Mouse (Mus musculus): ENCODE data around the gene Shroom3.

Shroom3 gene

DNA sequence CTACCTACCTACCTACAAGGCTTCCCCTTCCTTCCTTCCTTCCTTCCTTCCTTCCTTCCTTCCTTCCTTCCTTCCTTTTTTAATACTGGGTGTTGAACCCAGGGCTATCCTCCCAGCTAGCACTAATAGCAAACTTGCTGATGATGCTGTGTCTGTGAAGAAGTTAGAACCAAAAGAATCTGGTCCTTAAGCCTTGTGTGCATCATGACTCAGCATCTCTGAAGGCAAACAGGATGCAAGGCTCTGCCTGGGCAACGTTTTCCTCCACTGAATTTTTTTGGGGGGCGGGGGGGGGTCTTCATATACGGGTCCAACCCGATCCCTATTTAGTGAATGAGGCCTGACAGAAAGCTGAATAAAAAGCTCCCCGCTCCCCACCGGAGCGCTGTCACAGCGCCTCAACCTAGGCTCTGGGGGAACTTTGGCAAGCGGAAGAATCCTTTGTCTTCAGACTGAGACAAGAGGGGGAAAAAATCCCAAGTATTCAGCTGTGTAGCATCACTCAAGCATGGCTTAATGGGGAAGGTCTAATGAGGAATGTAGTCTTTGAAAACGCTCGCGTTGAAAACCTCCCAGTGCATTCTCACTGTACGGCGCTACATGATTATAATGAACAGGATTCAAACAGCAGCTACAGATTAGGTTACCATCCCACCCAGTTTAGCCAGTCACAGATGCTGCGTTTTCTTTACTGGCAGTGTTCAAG lies 15.0 kb downstream of the Shroom3 start:
- DNase-seq (ENCODE audit: low read depth) = no peak

DNA sequence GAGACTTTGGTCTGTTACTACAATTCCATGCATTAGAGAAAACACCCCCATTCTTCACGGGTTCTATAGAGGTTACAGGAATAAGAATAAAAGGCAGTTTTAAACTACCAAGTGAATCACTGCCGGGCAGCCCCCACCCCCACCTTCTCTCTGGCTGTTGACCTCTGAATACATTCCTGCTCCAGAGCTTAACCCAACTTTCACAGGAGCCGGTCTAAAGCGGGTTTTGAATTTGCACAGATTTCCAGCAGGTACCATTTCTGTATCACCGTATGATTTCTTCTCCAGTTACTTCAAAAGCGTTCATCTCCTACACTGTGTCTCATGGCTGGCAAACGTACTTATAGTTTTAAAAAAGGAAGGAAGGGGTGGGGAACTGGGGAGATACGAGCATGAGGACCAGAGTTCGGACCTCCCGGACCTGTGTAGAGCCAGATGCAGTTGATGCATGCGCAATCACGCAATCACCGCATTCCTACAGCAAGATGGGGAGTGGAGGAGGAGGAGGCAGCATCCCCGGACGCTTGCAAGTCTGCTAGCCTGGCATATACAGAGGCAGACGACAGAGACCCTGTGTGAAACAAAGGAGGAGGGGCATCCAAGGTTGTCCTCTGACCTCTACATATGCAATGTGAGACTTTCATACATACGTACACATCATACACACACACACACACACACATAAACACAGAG lies 15.7 kb downstream of the Shroom3 start:
- DNase-seq (ENCODE audit: low read depth) = no peak

DNA sequence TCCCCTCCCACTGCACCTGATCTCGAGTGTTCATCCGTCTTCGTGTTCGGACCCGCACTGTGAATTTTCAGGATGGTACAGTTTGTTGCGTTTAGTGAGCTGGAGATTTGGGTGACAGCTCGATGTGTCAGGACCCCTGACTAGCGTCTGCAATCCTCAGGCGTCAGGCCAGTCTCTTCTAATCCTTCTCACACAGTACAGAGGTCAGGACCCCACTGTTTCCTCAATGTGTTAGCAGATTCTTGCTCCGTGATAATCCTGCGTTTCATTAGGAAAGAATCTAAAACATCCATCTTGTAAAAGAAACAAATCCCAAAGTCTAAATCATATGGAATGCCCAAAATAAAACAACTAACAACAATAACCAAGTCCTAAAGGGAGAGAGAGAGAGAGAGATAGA lies 18.5 kb downstream of the Shroom3 start:
- no peak for DNase-seq (ENCODE audit: low read depth)

DNA sequence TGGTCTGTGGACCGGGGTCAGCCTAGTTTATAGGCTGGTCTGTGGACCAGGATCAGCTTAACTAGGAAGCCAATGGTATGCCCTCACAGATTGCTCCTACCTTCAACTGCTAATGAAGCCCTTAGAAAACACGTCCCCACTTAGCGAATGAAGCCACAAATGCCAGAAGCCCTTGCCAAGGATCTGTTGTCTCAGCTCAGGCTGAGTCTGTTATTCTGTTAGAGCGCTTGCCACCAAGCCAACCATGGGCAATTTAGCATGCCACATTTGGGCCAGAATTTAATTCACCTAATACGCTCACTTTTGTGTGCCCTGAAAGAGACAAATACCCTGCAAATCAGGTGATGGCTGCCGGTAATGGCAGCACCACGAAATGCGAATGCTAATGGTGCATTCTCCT lies 20.4 kb downstream of the Shroom3 start:
- no peak for DNase-seq (ENCODE audit: low read depth)

DNA sequence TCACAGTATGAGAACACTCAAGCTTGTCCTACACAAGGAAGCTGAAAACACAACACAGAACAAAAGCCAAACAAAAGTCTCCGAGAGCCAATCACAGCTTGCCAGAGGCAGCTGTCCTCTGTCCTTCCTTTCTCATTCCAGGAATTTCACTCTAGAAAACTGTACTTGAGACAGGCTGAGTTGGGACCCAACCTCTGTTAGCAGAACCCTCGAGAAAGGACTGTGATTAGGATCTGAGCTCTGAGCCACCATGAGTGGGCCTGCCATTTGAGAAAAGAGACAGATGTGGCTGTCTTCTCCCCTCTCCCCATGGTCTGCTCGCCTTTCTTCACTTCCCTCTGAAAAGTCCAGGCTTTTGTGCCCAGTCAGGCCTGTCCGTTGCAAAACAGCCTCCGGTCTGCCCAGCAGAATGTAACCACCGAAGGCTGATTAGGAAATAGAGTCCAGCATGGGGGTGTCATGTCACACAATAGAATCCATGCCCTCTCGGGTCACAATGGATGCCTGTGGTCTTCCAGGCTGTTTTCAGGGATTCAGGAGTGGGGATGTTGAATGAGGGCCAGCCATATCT lies 24.8 kb downstream of the Shroom3 start:
- no peak for DNase-seq (ENCODE audit: low read depth)

DNA sequence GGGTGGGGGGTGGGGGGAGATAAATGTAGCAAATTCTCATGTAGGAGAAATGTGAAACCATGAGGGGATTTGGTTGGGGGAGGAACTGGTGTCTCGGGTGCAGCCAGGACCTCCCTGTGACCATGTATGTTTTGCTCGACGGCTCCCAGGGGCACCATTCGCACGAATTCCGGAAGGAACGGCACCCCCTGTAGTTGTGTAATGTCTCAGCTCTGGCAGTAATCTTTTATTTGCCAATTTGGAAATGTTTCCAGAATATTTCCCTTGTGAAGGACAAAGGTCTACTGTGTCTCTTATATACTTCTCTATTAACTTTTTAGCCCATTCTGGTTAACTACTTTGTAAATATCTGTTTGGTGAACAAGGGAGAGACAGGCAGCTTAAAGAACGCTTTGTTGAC lies 27.5 kb downstream of the Shroom3 start:
- no peak for DNase-seq (ENCODE audit: low read depth)

DNA sequence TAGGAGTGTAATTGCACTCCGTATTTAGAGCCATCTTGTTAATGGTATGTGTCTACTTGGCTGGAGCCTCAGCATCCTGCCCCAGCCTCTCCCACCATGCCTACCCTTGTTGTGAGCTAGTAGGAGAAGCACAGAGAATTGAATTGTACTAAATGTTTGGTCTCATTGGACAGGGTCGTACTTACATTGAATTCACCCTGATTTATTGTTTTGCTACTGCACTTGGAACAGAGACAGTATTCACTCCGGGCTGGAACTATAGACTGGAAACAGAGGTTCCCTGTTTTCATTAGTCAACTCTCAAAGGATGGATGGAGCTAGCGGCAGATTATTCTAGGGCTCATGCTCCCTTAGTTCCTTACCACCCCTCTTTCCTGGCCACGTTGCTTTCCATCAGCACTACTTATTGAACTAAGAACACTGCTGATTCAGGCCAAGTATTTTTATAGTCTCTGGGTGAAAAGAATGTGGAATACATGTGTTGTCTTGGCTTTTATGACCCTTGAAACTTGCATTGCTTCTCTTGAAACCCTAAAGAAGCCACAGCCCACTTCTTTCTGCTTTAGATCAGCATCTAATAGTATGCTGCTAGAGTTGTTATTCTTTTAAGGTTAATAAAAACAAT lies 28.5 kb downstream of the Shroom3 start:
- DNase-seq (ENCODE audit: low read depth) = no peak

DNA sequence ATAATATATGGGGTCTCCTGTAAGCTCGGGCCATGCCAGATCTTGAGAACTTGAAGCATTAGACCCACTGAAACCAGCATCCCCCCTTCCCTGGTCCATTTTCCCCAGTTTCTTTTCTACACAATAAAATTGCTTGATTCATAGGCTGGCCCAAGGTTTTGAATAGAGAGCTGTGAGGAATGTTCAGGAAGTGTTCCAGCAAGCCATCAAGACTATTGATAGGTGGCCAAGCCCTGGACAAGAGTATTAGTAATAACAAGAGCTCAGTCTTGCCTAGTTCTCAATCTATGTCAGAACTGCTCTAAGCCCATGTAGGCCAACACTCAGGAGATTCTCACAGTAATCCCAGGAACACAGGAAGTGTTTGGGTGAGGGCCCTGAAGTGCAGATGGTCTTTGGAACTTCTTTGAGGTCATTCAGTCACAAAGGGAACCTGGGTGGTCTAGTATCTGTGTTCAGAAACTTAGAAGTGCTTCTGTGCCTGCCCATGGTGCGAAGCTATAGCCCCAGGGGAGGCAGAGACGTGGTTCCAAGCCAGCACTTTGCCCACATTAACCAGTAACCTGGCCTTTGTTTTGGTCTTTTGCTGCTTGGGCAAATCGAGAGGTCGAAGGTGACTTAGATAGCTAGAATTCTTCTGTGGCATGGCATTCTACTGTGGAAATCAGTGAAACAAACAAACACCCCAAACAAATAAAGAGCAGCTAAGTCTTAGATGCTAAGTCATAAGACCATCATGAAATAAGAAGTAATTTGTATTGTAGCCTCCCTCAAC lies 29.6 kb downstream of the Shroom3 start:
- DNase-seq (ENCODE audit: low read depth) = no peak

DNA sequence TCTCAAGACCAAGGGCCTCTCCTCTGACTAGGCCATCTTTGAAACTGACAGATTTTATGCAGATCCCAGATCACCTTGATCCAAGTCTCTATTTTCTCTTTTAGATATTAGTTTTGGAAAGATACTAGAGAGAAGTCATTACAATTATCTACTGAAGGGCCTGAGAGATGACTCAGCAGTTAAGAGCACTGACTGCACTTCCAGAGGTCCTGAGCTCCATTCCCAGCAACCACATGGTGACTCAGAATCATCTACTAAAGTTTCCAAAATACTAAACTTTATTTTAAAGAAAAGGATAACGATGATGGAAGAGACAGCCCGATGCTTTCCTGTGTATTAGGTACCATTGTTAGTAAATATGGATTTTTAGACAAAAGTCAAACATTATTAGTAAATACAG lies 31.7 kb downstream of the Shroom3 start:
- DNase-seq (ENCODE audit: low read depth) = no peak

DNA sequence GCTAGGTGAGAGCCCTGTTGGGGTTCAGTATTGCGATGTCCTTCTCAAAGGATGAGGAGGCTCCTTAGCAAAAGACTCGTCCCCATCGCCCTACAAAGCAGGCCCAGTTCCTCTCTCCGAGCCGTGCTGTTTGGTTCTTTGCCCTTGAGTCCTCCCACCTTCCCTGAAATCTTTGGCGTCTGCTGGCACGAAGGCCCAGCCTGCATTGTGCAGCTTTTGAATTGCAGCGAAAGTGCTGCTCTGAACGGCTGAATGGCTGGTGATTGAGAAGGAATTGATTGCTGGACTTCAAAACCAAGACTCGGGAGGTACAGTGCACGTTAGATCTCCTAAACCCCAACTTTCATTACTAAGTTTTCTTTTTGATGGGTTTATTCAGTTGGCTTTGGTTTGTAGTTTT lies 32.1 kb downstream of the Shroom3 start:
- no peak for DNase-seq (ENCODE audit: low read depth)

DNA sequence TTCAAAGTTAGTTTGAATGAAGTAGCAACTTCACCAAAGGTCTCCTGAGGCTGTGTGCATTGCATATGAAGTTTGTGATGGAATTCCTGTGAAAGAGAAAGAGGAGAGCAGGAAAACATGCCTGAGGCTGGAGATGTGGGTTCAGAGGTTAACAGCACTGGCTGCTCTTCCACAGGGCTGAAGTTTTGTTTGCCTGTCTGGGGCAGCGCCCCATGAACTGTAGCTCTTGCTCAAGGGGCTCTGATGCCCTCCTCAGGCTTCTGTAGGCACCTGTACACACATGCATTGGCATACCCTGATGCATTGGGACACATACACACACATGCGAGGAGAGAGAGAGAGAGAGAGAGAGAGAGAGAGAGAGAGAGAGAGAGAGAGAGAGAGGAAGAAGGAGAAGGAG lies 32.7 kb downstream of the Shroom3 start:
- no peak for DNase-seq (ENCODE audit: low read depth)

DNA sequence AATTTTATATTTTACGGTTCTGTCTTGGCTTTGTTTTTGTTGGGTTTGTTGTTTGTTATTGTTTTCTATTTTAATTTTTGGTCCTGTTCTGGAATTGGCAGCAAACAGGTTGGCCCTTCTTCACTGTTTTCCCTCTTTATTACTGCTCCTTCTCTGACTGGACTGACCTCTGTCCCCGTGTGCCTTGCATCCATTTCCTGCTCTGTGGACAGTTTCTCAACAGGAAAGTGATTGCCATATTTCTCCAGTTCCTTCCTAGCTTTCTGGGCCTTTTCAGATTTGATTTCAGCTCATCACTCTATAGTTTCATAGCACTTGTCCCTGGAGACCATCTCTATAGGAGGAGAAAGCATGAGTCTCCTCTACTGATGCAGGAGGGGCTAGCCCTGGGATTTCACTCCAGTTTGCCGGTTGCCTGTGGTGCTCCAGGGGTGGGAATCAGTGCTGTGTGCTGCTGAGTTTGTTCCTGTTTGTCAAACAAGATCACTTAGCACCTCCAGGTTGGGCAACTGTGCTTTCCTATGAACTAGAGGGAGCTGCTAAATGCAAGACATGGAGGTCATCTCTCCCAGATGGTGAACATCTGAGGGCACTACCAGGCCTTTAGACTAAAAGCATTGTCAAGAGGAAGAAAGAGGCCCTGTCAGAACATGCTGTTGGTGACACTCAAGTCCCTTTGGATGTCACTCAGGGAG lies 34.6 kb downstream of the Shroom3 start:
- no peak for DNase-seq (ENCODE audit: low read depth)

DNA sequence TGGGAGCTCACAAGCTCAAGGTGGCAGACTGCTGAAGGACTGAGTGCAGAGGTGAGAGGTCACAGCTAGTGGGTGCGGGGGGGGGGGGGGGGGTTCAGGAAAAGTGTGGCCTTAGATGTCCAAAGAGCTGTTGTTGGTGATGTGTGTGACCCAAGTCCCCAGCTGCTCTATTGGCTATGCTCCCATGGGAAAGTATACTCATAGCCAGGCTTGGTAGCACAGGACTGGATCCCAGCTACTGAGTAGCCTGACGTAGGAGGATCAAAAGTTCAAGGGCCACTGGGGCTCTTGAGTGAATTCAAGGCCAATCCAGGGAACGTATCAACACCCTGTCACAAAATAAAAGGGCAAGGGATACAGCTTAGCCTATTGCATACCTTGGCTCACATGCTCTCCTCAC lies 35.6 kb downstream of the Shroom3 start:
- no peak for DNase-seq (ENCODE audit: low read depth)

DNA sequence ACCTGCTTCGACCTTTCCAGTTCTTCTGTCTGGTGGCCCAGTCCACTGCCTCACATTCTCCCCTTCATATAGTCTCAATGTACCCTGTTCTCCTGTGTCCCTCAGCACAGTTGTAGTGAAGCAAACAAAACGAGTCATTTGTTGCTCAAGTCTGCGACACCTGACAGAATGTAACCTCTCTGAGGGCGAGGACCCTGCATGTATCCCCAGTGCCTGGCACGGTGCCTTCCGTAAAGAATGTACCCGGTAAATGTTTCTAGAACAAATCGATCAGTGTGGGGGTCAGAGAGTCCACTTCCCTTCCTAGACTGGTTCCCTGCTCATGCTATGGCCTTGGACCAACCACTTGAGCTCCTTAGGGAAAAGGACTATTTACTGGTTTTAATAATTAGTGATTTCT lies 38.4 kb downstream of the Shroom3 start:
- DNase-seq (ENCODE audit: low read depth) = no peak

DNA sequence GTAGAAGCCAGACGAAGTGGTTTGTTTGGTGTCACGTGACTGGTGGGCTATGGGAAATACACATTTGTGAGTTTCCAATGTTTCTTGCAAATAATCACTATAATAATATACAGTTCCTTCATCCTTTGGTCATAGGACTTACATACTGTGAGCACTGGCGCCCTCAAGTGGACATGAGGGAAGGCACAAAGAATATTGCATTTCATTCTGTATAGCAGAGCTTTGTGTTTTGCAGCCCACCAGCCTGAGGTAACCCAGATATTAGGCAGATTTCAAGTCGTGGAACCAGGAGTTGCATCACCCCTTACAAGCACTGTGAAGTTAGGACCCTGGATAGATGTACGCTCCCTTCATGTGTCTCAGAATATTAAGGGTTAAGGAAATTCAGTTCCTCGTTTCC lies 42.7 kb downstream of the Shroom3 start:
- DNase-seq (ENCODE audit: low read depth) = peak; percentile 54

DNA sequence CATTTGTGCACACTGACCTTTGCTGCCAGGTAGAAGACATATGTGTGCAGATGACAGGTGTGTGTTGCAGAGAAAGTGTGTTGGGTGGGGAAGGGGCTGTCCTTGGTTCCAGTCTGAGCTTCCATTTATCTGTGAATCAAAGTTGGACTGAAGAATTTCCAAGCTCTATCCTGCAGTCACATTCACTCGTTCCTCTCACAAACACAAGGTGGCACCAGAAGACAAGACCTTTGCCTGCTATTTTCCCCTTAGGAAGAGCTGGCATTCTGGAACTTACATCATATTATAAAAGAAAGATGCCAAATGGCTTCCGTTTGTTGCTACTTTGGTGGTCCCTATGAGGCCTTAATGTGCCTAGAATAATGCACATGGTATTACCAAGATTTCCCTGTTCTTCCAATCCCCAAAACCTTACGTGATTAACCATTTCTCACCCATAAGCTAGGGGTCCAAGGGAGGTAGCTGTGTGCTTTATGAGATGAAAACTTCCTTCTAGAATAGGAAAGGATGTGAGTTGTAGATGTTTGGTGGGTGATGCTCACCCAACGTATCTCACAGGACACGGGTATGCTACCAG lies 45.1 kb downstream of the Shroom3 start:
- peak; percentile 39 for DNase-seq (ENCODE audit: low read depth)

DNA sequence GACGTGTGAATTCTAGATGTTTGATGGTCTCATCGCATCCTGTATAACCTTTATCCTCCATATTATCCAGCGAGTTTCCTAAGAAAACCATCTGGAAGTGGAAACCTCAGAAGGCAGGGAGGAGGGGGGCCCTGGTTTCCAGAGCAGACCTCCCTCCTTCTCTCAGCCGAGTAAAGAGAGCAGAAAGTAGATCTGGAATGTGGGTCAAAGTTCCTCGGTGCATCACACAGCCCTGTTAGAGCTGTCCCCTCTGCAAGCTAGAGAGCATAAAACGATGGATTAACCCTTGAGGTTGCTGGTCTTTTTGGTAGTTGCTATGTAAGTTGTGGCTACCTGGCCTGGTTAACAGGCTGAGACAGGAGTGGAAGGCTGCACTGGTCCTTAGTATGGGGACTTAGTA lies 46.0 kb downstream of the Shroom3 start:
- DNase-seq (ENCODE audit: low read depth) = no peak

DNA sequence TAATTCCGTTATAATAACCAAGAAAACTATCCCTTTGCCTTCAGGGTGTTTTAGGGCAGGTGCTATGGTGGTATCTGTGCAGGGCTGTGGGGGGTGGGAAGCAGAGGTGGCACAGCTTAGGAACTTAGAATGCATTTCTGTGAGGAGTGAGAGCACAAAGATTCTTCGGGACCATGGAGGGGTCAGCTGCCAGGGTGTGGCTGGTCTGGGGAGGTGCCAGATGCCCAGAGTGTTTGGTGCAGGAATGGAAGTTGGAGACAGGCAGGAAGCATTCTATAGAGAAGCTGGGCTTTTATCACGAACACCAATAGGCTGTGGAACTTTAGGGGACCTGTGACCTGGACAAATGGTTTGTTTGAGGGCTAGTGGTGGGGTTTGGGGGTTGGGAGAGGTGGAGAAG lies 58.6 kb downstream of the Shroom3 start:
- no peak for DNase-seq (ENCODE audit: low read depth)

DNA sequence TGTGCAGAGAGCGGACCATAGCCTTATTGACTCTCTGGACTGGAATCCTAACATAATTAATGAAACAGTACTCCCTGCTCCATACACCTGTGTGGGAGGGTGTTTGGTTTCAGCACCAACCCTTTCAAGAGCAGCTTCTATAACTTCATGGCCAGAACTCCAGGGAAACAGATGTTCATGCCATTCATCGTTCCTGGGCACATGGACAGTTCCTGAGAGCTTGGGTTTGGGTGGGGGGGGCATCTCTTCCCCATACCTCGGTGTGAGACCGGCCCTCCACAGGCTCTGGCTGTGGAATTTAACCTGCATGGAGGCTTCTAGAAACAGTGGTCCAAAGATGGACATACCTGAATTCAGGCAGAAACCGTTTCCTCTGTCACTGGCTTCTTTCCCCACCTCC lies 59.5 kb downstream of the Shroom3 start:
- no peak for DNase-seq (ENCODE audit: low read depth)

DNA sequence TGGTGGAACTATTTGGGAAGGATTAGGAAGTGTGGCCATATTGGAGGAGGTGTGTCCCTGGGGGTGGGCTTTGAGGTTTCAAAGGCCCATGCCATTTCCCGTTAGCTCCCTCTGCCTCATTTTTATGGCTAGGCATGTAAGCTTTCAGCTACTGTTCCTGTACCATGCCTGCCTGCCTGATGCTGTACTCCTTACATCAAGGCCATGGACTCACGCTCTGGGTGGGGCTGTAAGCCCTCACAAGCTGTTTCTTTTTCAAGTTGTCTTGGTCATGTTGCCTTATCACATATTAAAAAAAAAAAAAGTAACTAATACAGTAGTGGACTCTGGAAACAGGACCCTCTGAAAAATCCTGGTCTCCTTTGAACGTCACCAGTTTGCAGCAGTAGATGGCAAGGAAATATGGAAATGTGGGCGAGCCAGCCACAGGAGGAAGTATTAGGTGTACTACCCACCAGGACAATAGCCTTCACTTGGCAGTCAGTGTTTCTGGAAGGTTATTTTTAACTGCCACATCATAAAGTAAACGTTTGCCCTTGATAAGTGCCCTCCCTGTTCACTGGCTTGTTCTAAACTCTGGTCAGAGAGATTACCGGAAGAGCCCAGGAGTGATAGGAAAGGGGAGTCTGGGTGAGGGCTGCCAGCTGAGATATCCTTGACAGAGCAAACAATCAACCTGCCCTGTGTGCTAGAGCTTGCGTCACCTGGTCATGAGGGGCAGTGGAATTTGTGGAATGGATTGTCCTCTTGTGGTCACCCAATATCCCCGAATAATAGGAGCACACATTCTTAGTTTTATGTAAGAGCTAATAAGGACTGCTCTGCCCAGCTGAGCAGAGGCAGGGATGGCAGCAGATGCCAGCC lies 62.4 kb downstream of the Shroom3 start:
- no peak for DNase-seq (ENCODE audit: low read depth)

Data from 416B (cell line).